Mouse (Mus musculus) gastrocnemius, postnatal 14 days (tissue): ENCODE data around the gene Defb47. TPM values are rescaled to one million over a fixed set of nuclear protein-coding genes. Genes with fewer than 3 reads are reported as not detected.

Source experiments
- total RNA-seq, 2 experiments: library from RNA; stranded (reverse); gene quantifications; 2 replicates each; pipeline ENCODE4 v1.2.3; 2021

The Defb47 gene
- total RNA-seq, 2 experiments from 2014 or later = not detected

Other genes starting within 250 kb of the Defb47 start
- gene Ints6, start 236.9 kb upstream of the Defb47 start, total RNA-seq = 10 to 100 TPM; 11.8 to 12.3 TPM
- 1 to 10 TPM; 7.4 to 7.8 TPM for gene Wdfy2, start 160.4 kb upstream of the Defb47 start, total RNA-seq
- gene Defb48, start 13.6 kb upstream of the Defb47 start, total RNA-seq = not detected
- gene Defb43, start 13.7 kb downstream of the Defb47 start, total RNA-seq = not detected
- gene Defb42, start 48.9 kb downstream of the Defb47 start, total RNA-seq = not detected
- not detected for gene Defb30, start 51.9 kb downstream of the Defb47 start, total RNA-seq